Mouse (Mus musculus): Measurements from ENCODE around the gene Trim44.

GRCm38 (mm10) chr2:102277946-102278345, 129.7 kb downstream of the Trim44 start:
- no peak for TF ChIP-seq CTCF (IDR thresholded peaks at IDR 0.05; ENCODE audit: low read depth, low read length)
- no peak for TF ChIP-seq TAL1 (conservative IDR thresholded peaks at IDR 0.05; ENCODE audit: low read depth, low read length)
- TF ChIP-seq GATA1 (IDR thresholded peaks at IDR 0.05; ENCODE audit: borderline replicate concordance, low read length): no peak
- no peak for TF ChIP-seq POLR2AphosphoS5 (IDR thresholded peaks at IDR 0.05; ENCODE audit: insufficient replicate concordance, low read depth, low read length)

Measured in G1E (cell line).